Mouse (Mus musculus): ENCODE data around the gene Babam2. TPM values are rescaled to one million over a fixed set of nuclear protein-coding genes. Genes with fewer than 3 reads are reported as not detected.
"Not testable (repeated sequence)": the region's sequence is repeated elsewhere in the genome, so short reads cannot be mapped to it uniquely, and the experiment has no call there.

Gene Babam2
- polyA plus RNA-seq, 1 experiment from 2014 or later = 58.2 TPM

DNA sequence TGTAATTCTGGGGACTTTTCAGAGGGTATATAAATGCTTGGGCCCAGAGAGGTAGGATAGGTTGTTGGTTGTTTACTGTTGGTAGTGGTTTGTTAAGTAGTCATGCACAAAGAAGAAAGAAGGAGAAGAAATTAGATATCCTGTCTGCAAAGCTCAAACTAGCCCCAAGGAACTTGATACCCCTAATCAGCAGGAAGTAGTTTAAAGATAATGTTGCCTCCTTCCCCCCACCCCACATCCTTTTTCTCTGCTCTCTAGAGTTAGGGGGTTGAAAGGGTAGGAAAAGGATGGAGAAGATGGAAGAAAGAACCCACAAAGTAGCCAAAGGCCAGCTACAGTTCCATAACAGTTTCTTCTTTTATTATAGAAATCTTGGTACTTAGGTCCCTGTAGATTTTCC, 99.5 kb downstream of the Babam2 start:
- H3K4me2 ChIP-seq = no peak overlapping the region
- no peaks in the 10 kb centered on the region for H3K27me3 ChIP-seq (replicated peaks)
- no peak for ATAC-seq (ENCODE audit: insufficient read depth, low FRiP score, low read depth)
- H3K4me1 ChIP-seq = no peaks in the 10 kb centered on the region
- no peak overlapping the region for H3K4me3 ChIP-seq (replicated peaks)
- H3K36me3 ChIP-seq = no peaks in the 10 kb centered on the region
- no peak overlapping the region for H3K27ac ChIP-seq
- no peaks in the 10 kb centered on the region for H3K9me3 ChIP-seq
- H3K9ac ChIP-seq = no peak overlapping the region

DNA sequence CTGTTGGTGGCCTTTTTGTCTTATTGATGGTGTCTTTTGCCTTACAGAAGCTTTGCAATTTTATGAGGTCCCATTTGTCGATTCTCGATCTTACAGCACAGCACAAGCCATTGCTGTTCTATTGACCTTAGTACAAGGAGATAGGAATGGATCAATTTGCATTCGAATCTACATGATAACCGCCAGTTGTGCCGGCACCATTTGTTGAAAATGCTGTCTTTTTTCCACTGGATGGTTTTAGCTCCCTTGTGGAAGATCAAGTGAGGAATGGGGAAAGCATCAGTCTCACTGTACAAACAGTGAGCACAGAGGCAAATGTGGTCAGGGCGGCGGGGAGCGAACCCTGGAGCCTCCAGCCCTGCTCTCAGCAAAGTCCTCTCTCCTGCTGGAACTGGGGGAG, 106.7 kb downstream of the Babam2 start:
- H3K27me3 ChIP-seq (replicated peaks); H3K4me2 ChIP-seq; H3K4me3 ChIP-seq (replicated peaks); ATAC-seq (ENCODE audit: insufficient read depth, low FRiP score, low read depth); H3K27ac ChIP-seq; H3K4me1 ChIP-seq; H3K36me3 ChIP-seq; H3K9me3 ChIP-seq; H3K9ac ChIP-seq: not testable (repeated sequence)
- WGBS = 85% methylated on average over 8 of the region's 8 CpGs

DNA sequence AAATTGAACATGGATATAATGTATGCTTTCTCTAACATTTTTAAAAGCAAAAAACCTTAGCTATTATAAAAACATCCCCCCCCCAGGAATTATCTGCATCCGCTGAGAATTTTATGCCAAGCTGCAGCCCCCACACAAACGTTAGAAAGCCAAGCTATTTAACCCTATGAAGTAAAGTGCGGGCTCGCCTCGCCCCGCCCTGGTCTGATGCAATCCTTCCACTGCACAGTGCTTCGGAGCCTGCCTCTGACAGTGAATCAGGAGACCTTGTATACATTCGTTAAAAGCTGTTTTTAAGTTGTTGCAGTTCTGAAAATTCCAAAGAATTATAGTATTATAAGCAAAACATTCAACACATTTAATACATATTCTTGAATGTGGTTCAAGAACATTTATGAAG, 107.3 kb downstream of the Babam2 start:
- no peaks in the 10 kb centered on the region for H3K4me1 ChIP-seq
- no peaks in the 10 kb centered on the region for H3K36me3 ChIP-seq
- no peaks in the 10 kb centered on the region for H3K9me3 ChIP-seq
- WGBS = 54% methylated on average over 8 of the region's 8 CpGs
- no peaks in the 10 kb centered on the region for H3K27me3 ChIP-seq (replicated peaks)
- H3K4me3 ChIP-seq (replicated peaks) = no peak overlapping the region
- no peak overlapping the region for H3K27ac ChIP-seq
- no peak overlapping the region for H3K9ac ChIP-seq
- H3K4me2 ChIP-seq = no peak overlapping the region
- ATAC-seq (ENCODE audit: insufficient read depth, low FRiP score, low read depth) = no peak

DNA sequence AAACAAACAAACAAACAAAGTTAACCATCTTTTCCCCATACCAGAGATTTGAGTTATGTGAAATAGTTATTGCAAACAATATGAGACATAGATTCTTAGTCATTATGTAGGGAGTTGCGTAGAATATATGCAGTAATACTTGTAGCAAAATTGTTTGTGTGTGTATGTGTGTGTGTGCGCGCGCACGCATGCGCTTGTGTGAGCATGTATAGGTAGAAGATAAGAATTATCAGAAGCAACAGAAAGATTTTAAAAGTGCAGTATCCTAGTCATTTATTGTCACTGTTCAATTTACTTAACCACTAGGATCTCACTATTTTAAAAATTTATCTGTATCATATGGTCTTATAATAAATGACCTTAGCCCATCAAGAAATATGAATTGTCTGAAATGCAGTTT, 109.8 kb downstream of the Babam2 start:
- 94% methylated on average over 6 of the region's 6 CpGs for WGBS
- Histone ChIP-seq H3K36me3 (no peaks in the 10 kb centered on the region), H3K9me3 (no peaks in the 10 kb centered on the region)

DNA sequence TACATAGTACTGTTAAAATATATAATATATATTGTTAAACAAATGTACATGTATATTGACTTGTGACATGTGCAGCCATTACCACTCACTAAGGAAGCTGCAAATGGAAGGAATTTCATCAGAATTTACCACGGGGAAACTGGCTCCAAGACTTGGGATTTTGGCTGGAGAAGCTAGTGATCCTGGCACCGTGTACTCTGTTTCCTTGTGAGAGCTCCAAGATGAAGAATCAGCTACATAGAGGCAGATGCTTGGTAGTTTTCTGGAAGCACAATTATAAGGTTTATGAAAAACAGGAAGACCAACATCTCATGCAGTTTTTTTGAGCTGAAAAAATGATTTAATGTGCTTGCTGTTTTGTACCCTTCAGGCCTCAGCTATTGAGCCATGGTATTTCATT, 110.8 kb downstream of the Babam2 start:
- H3K27me3 ChIP-seq (replicated peaks) = no peaks in the 10 kb centered on the region
- H3K36me3 ChIP-seq = no peaks in the 10 kb centered on the region
- no peak overlapping the region for H3K4me2 ChIP-seq
- 78% methylated on average over 2 of the region's 2 CpGs for WGBS
- no peaks in the 10 kb centered on the region for H3K9me3 ChIP-seq
- H3K4me3 ChIP-seq (replicated peaks) = no peak overlapping the region
- peaks cover 8% of the 10 kb centered on the region; the same call in 1 of the 2 replicates for H3K4me1 ChIP-seq
- H3K27ac ChIP-seq = no peak overlapping the region
- no peak for ATAC-seq (ENCODE audit: insufficient read depth, low FRiP score, low read depth)
- no peak overlapping the region for H3K9ac ChIP-seq

More for the DNA sequence above, 109.8 kb downstream of the Babam2 start:
- H3K4me2 ChIP-seq = no peak overlapping the region
- no peak overlapping the region for H3K27ac ChIP-seq
- H3K9ac ChIP-seq = no peak overlapping the region
- H3K4me1 ChIP-seq = peaks cover 8% of the 10 kb centered on the region; the same call in 1 of the 2 replicates
- ATAC-seq (ENCODE audit: insufficient read depth, low FRiP score, low read depth) = no peak
- no peaks in the 10 kb centered on the region for H3K27me3 ChIP-seq (replicated peaks)
- no peak overlapping the region for H3K4me3 ChIP-seq (replicated peaks)

DNA sequence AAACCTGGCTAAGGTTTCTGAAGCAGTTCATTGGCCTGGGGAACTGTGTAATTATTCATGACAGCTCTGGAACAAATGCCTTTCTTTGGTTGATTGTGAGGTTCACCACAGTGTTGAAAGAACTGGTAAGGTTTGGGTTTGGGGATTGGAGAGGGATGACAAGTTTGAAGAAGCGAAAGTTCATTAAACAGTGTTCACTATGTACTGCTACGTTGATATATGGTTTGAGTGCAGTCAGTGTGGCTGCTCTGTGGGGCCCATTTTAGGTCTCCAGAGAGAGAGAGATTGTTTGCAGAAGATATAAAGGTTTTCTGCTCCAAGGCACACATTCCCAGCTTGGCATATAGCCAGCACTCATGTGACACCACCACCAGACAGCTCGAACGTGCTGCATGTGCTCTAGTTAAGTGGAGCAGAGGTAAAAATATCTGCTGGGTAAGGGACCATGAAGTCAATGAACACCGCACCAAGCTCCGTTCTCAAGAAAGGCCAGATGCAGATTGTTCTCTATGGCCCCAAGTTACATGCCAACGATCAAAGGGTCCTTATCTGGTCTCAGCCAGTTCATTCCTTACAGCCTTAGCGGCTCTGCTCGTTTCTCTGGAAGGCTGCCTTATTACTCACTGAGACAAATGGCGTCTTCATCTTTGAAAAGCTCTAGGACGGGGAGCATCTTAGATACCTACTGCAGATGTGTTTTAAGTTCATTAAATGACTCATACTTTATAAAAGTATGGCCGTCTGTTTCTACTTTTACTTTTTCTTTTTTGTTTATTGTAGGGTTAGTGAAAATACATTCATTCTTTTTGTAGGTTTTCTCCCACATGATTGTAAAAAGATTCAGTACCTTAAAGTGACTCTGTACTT, 113.5 kb downstream of the Babam2 start:
- Histone ChIP-seq H3K9ac (no peak overlapping the region), H3K4me1 (peaks cover 8% of the 10 kb centered on the region; the same call in 1 of the 2 replicates), H3K27me3 (replicated peaks) (no peaks in the 10 kb centered on the region), H3K4me2 (peak overlapping the region; percentile 23; the same call in 1 of the 2 replicates), H3K9me3 (no peaks in the 10 kb centered on the region), H3K36me3 (no peaks in the 10 kb centered on the region), H3K27ac (peak overlapping the region; percentile 36), H3K4me3 (replicated peaks) (no peak overlapping the region)
- 40% methylated on average over 12 of the region's 12 CpGs for WGBS
- ATAC-seq (ENCODE audit: insufficient read depth, low FRiP score, low read depth) = peak; percentile 94

DNA sequence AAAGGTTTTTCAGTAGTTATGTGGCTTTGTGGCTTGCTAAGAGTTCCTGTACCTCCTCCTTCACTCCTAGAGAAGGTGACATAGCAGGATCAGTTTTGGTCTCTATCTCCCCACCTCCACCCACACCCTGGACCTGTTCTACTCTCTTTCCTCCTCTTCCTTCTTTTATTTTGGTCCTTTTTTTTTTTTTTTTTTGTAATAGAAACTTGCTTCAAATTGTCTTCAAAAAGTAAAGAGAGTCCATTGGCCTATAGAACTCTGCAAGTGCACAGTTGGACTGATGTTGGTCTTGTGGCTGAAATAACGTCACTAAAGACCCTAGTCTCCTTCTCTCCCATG, 114.1 kb downstream of the Babam2 start:
- no peak for ATAC-seq (ENCODE audit: insufficient read depth, low FRiP score, low read depth)
- Histone ChIP-seq H3K9ac (no peak overlapping the region), H3K4me3 (replicated peaks) (no peak overlapping the region), H3K36me3 (no peaks in the 10 kb centered on the region), H3K27ac (peak overlapping the region; percentile 36), H3K27me3 (replicated peaks) (no peaks in the 10 kb centered on the region), H3K9me3 (no peaks in the 10 kb centered on the region), H3K4me1 (peaks cover 8% of the 10 kb centered on the region; the same call in 1 of the 2 replicates), H3K4me2 (no peak overlapping the region)
- WGBS = 79% methylated on average over 1 of the region's 1 CpGs

DNA sequence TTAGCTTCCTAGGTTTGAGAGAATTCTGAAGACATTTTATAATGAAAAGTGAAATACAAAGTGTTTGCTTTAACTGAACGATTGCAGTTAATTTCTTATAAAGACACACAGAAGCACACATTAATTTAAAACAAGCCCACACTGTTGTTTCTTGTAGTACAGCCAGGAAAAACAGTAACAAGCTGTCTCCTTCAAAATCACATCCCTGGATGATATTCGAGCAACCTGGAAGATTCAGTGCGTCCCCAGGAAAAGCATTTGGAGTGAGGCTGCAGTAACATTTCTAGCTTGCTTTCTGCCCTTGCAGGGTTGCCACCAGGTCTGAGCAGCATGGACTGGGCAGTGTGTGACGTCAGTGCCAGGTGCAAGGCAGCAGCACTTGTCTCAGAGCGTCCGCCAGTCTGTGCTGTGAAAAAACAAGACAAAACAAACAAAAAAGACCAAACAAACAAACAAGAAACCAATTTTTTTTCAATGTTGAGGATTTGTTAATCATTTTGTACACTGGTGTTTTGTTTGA, 115.7 kb downstream of the Babam2 start:
- Histone ChIP-seq H3K4me3 (replicated peaks) (no peak overlapping the region), H3K9ac (no peak overlapping the region), H3K27ac (no peak overlapping the region), H3K27me3 (replicated peaks) (no peaks in the 10 kb centered on the region), H3K9me3 (no peaks in the 10 kb centered on the region), H3K4me1 (peaks cover 8% of the 10 kb centered on the region; the same call in 1 of the 2 replicates), H3K36me3 (no peaks in the 10 kb centered on the region), H3K4me2 (no peak overlapping the region)
- WGBS = 83% methylated on average over 6 of the region's 6 CpGs
- ATAC-seq (ENCODE audit: insufficient read depth, low FRiP score, low read depth) = no peak

DNA sequence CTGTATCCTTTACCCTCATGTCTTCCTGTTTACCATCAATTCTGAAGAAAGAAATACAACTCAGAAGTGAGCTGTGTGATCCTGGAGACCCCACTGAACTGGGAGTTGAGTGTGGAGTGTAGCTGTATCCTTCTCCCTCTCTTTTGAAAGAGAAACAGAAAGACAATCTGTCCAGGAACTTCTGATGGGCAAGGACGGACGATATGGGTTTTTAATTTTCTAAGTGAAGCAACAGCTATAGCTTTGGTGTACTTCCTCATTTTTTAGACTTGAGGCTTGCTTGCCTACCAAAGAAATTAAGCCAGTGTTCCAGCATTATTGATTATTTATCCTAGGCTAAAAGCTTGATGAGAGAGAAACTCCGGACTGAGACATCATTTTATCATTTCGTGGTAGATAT, 116.6 kb downstream of the Babam2 start:
- Histone ChIP-seq H3K27ac (no peak overlapping the region), H3K36me3 (no peaks in the 10 kb centered on the region), H3K9me3 (no peaks in the 10 kb centered on the region), H3K4me1 (peaks cover 8% of the 10 kb centered on the region; the same call in 1 of the 2 replicates), H3K9ac (no peak overlapping the region), H3K4me2 (no peak overlapping the region), H3K27me3 (replicated peaks) (no peaks in the 10 kb centered on the region), H3K4me3 (replicated peaks) (no peak overlapping the region)
- 83% methylated on average over 4 of the region's 4 CpGs for WGBS
- no peak for ATAC-seq (ENCODE audit: insufficient read depth, low FRiP score, low read depth)

DNA sequence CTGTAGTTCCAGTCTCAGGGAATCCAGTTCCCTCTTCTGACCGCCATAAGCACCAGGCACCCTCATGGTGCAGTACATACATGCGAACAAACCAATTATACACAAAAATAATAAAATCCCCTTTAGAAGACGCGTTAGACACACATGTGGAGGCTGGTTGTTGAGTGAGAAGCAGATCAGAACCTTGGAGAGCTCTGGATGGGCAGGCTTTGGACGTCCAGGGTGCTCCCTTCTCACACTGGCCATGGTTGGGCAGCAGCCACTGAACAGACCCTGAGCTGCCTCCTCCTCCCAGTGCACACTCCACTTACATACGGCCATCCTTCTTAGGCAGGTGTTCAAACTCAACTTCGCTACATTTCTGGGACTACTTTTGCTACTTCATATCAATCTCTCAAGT, 117.6 kb downstream of the Babam2 start:
- no peak overlapping the region for H3K27ac ChIP-seq
- no peaks in the 10 kb centered on the region for H3K36me3 ChIP-seq
- H3K4me3 ChIP-seq (replicated peaks) = no peak overlapping the region
- no peak overlapping the region for H3K4me2 ChIP-seq
- 70% methylated on average over 7 of the region's 7 CpGs for WGBS
- H3K4me1 ChIP-seq = peaks cover 8% of the 10 kb centered on the region; the same call in 1 of the 2 replicates
- ATAC-seq (ENCODE audit: insufficient read depth, low FRiP score, low read depth) = no peak
- no peaks in the 10 kb centered on the region for H3K9me3 ChIP-seq
- H3K9ac ChIP-seq = no peak overlapping the region
- no peaks in the 10 kb centered on the region for H3K27me3 ChIP-seq (replicated peaks)

DNA sequence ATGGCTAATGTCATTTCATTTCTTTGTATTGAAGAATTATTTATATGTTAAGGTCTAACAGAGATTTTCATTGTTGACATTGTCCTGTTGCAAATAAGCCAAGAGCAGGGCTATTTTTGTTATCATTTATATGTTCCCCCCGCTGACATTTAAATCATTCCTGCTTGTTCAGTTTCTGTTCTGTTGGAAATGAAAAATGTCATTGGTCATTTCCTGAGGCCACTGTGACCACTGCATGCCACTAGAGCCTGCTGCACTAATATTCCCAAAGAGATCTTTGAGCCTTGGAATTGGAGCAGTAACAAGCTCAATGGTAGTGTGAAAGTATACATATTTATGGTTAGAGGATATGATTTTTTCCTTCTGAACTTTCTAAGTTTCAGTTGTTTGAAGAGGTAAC, 118.6 kb downstream of the Babam2 start:
- Histone ChIP-seq H3K27me3 (replicated peaks) (no peaks in the 10 kb centered on the region), H3K9me3 (no peaks in the 10 kb centered on the region), H3K4me3 (replicated peaks) (no peak overlapping the region), H3K4me1 (peaks cover 4% of the 10 kb centered on the region; the same call in 1 of the 2 replicates), H3K9ac (no peak overlapping the region), H3K27ac (no peak overlapping the region), H3K4me2 (no peak overlapping the region), H3K36me3 (no peaks in the 10 kb centered on the region)
- 85% methylated on average over 1 of the region's 1 CpGs for WGBS
- no peak for ATAC-seq (ENCODE audit: insufficient read depth, low FRiP score, low read depth)

DNA sequence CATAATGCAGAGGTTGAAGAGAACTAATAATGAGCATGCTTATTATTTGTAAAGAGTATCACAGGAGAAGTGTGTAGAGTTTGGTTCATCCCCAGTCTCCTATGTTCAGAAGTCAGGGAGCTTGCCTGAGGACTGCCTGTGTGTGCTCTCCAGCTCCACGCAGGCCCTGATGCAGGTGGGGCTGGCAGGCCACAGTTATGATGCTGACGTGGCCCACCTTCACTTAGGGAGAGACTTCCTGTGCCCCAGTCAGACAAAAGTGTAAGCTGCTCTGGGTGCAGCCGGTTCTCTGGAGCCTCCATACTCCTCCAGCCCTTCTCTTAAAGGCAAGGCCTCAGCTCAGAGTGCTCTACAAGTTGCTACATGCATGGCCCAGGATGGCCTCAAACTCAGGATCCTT, 123.3 kb downstream of the Babam2 start:
- ATAC-seq (ENCODE audit: insufficient read depth, low FRiP score, low read depth) = no peak
- Histone ChIP-seq H3K4me3 (replicated peaks) (no peak overlapping the region), H3K9me3 (no peaks in the 10 kb centered on the region), H3K27me3 (replicated peaks) (no peaks in the 10 kb centered on the region), H3K27ac (no peak overlapping the region), H3K4me2 (no peak overlapping the region), H3K4me1 (no peaks in the 10 kb centered on the region), H3K9ac (no peak overlapping the region), H3K36me3 (no peaks in the 10 kb centered on the region)
- WGBS = 68% methylated on average over 3 of the region's 3 CpGs
